Mouse (Mus musculus) megakaryocyte, adult 5-6 weeks (primary cell): ENCODE measurements around the gene Olfr328. TPM values are rescaled to one million over a fixed set of nuclear protein-coding genes. Genes with fewer than 3 reads are reported as not detected.
"Not testable (repeated sequence)": the region's sequence is repeated elsewhere in the genome, so short reads cannot be mapped to it uniquely, and the experiment has no call there.

ENCODE experiments used
- ATAC-seq: 2 replicates; pipeline ENCODE4 v1.8.0; 2016; ENCODE audit warnings: mild to moderate bottlenecking, inconsistent platforms; ENCODE audit not compliant: poor library complexity, severe bottlenecking
- total RNA-seq, 2 experiments: library from RNA; stranded (forward) in 1 of 2; stranded (reverse) in 1 of 2; fragments of 153-499, 151-499 nt in 1 of 2; fragments of 221-1000, 200-1000 nt in 1 of 2; gene quantifications; 2 replicates each; pipeline versions ENCODE4 v1.2.3 to v1.2.4; 2015 to 2017

Olfr328 gene
- not detected in 2 replicates for total RNA-seq (2015)
- 0.07 TPM in 1 of 2 replicates, not detected in the other for total RNA-seq (2017)

DNA sequence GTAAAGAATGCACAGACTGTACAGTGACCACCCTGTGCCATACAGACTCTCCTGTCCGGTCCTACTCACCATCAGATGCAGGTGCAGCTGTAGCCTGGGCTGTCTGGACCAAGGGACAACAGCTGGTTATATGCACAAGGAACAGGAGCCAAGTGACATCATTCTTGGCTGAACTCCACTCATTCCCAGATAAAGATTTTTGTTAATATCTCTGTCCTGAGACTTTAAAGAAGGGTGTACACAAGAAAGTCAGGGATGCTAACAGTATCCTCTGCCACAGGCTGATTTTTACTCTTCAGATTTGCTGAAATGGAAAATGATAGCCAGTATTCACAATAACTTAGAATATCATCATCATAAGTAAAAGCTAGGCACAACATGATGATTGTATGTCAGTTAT lies at the start of gene Olfr328:
Gene Olfr328, minus strand, starts transcription at position 101 of the 400 bp plus-strand sequence.
- no peak for ATAC-seq

DNA sequence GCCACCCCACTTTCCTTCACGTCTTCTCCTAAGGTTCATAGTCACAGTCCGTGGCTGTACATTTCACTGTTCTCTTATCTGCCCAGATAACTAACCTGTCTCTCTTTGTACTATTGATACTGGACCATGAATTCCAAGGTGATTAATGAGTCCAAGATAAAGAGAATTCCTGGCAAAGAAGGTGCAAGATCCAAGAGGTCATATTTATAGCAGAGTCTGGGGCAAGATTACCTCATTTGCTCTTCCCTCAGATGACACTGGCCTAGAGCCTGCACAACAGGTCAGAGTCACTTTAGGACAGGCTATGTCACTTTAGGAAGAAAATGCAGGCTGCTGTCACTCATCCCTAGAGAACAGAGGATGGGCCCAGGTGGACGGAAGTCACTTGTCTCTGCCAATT lies 49.8 kb upstream of the Olfr328 start:
- ATAC-seq: no peak

DNA sequence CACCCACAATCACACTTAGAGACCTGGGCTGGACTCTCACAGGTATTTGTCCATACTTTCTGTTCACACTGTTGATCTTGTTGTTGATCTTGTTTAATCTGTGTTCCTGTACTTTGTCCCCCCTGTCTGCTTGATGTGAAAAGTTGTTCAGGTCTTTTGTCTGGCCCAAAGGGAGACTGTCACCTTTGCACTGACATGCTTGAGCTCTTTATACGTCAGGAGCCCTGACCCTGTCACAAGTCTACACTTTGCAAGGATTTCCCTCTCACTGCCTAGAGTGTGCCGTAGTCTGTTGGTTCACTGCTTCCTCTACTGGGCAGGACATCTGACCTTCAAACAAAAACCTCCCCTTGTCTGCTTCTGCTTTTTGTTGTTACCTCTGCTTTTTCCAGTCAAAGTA lies 49.3 kb upstream of the Olfr328 start:
- ATAC-seq: no peak

DNA sequence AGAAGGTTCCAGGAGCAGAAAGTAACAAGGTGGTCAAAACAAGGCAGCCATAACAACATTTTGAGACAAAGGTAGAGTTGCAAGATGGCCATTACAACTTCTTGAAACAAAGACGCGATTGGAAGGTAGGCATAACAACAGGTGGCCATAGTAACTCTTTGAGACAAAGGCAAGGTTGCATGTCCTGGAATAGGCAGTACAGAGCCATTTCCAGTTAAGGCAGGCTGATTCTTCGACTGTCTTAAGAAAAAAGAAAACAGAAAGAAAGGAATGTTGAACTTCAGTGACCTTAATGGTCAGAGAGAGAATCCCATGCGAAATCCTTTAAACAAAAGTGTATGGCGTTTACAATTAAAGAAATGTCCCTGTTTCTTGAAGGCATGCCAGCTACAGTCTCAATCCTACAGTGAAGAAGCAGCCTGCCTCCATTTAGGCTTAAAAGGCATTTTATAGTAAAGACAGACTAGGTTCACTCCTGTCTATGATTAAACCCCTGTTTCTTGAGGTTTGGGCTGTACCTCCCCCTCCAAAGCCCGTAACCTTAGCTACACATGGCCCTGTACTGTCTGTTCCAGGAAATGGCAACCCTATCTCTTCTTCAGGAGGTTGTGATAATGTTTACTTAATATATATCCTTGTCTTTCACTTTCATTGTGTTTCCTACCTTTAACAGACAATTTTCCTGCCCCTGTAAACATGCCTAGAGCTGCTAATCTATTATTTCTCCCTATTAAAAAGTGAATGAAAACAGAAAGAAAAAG lies 47.5 kb upstream of the Olfr328 start:
- no peak for ATAC-seq

DNA sequence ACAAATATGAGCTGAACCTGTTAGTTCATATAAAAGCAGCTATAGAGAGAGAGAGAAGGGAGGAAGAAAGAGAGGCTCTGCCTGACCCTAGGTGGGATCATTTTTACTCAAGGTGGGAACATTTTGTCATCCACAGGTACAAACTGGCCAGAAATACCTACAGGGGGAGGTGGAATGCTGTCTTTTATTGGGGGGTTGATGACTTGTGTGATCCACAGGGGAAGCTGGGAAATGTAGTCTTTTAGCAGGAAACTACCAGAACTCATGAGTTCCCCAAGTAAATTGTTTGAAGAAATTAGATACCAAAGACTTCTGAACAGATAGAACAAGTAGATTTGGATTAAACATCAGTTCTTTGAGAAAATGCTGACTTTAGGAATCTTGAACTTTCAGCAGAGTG lies 46.6 kb upstream of the Olfr328 start:
- ATAC-seq: no peak

DNA sequence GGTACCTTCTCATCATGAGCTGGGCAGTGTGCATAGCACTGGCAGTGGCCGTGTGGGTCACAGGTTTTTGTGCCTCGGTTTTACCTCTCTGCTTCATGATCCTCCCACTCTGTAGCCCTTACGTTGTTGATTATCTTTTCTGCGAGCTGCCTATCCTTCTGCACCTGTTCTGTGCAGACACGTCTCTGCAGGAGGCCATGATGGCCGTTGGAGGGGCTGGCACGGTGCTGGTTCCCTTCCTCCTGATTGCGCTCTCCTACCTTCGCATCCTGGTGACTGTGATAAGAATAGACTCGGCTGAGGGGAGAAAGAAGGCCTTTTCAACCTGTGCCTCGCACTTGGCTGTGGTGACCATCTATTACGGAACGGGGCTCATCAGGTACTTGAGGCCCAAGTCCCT lies 42.4 kb upstream of the Olfr328 start:
- ATAC-seq: no peak

DNA sequence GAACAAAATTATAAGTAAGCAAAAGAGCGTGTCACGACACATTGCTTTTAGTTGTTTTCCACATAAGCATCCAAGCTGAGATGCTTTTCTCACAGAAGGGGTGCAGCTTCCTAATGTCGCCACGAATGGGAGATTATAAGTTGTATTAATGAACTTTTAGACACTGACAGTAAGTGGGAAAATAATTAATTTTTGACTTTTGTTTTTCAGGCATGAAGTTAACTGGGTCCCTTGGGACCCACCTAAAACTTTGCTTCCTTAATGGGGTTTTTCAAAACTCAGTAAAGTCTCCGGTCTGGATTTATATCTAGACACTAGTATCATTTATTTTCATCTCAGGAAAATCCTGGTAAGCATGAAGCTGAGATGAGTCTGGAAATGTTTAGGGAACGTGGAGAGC lies 39.4 kb upstream of the Olfr328 start, which contains the start of gene Olfr324:
Gene Olfr324, plus strand, starts transcription at position 301 of the 400 bp plus-strand sequence.
- ATAC-seq: no peak

DNA sequence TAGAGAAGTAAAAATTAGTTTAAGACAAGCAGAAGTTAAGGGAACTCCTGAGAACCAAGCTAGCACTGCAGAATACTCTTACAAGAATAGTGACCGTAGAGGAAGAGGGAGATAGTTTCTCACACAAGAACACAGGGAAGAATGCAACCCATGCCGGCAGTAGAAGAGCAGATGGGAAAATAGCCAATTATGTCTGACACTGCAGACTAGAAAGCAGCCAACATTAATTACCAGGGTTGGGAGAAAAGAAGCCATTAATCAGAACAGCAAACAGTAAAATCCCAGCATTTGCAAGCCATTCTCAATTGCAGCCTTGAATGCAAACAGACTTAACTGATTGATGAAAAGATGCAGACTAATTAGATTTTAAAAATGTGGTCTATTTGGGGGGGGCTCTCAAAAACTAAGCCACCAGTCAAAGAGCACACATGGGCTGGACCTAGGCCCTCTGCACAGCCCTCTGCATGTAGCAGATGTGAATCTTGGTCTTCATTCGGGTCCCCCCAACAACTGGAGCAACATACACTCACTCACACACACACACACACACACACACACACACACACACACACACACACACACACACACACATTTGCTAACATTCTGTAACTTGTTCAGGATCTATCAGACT lies 33.3 kb upstream of the Olfr328 start:
- ATAC-seq: no peak

DNA sequence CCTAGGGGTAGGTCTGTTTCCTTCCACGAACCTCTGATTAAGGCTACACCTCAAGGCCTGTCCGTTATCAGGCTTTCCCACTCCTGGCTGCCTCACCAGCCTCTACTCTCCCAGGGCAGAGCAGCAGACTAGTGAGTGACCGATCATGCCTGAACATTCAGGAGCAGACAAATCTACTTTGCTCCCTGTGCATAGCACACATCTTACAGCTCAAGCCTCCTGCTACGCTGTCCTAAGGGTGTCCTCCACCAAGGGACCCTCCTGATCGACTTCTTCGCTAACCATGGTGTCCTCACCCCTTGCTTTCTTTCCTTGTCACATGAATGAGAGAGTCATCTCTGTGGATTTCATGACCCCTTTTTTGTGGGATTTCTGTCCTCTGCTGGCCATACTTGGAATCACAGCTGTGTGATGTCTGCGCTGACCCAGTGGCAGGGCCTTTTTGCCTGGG lies 32.5 kb upstream of the Olfr328 start:
- ATAC-seq: 0 out of 2 replicates have a peak, but pooled peaks have one; percentile 33

DNA sequence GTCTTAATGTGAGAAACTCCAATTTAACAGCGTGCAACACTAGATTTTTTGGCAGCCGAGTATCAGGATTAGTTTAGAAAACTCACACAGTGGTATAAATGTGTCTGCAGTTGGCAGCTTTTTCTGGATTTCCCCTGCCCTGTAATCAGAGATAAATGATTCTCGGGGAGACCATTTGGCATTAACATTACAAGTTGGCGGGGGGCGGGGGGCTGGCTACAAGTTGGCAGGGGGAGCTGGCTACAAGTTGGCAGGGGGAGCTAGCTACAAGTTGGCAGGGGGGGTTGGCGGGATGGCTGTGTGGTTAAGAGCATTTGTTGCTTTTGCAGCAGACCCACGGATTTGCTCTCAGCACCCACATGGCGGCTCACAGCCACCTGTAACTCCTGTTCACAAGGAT lies 23.2 kb upstream of the Olfr328 start:
- ATAC-seq: no peak

DNA sequence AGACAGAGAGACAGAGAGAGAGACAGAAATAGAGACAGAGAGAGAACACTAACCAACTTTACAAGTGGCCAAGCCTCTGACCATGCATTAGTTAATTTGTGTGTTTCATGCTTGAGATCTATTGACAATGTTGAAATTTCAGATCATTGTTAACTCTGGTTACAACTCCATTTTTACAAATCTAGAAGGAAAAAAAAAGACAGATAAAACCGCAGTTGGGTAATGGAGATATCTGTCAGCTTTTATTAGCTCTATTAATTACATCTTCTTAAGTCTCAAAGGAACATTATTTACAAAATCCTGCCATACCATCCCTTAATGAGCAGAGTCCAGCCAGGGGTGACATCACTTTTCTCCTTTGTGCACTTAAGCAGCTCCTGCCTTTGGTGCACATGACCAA lies 22.0 kb upstream of the Olfr328 start, which contains the start of gene Olfr325:
Gene Olfr325, plus strand, starts transcription at position 301 of the 400 bp plus-strand sequence.
- ATAC-seq: no peak

DNA sequence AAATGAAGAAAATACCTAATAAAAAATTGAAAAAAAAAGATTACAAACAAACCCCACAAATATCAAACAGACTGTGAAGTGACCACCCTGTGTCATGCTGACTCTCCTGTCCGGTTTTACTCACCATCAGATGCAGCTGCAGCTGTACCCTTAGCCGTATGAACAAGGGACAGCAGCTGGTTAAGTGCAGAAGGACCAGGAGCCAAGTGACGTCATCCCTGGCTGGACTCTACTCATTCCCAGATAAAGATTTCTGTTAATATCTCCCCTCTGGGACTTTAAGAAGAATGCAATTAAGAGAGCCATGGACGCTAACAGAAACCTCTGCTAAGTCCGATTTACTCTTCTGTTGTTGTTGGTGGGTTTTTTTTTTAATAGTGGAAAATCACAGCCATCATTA lies 15.0 kb upstream of the Olfr328 start, which contains the start of gene Olfr224:
Gene Olfr224, minus strand, starts transcription at position 149 of the 400 bp plus-strand sequence.
- no peak for ATAC-seq

DNA sequence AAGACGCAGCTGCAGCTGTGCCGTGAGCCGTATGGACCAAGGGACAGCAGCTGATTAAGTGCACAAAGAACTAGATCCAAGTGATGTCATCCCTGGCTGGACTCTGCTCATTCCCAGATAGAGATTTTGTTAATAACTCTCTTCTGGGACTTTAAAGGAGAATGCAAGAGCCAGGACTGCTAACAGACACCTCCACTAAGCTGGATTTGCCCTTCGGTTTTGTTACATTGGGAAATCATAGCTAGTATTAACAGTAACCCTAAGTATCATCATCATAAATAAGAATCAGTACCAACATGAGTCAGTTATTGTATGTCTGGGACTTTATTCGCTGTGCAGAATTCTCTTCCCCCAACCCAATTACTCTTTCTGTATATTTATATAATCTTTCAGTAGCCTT lies 9.1 kb downstream of the Olfr328 start, which contains the start of gene Olfr329-ps:
Gene Olfr329-ps, minus strand, starts transcription at position 101 of the 400 bp plus-strand sequence.
- ATAC-seq: no peak

DNA sequence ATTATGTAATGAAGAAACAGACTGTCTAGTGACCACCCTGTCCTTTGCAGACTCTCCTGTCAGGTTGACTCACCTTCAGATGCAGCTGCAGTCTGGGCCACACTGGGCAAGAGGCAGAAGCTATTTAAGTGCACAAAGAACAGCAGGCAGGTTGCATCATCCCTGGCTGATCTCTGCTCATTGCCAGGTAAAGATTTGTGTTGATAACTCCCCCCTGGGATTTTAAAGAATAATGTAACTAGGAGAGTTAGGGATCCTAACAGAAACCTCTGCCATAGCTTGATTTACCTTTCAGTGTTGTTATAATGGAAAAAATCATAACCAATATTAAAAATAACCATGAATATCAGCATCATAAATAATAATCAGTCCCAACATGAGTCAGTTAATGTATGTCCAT lies 20.7 kb downstream of the Olfr328 start, which contains the start of gene Olfr330:
Gene Olfr330, minus strand, starts transcription at position 101 of the 400 bp plus-strand sequence.
- ATAC-seq: not testable (repeated sequence)

DNA sequence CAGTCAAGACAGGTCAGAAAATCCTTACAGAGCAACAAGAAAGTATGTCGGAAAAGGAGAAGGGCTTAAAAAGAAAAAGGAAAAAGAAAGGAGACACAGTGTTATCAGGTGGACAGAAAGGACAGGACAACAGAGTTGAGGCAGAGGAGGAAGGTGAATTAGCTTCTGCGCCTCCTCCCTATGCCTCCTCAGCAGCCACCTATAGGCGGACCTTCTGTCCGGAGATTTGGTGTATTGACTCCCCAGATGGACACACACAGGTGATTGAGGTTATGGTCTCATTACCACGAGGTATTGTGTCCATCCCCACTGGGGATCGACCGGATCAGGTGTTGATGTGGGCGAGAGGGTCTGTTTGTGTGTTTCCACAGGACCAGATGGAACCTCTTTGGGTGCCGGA lies 35.7 kb downstream of the Olfr328 start:
- ATAC-seq: not testable (repeated sequence)

DNA sequence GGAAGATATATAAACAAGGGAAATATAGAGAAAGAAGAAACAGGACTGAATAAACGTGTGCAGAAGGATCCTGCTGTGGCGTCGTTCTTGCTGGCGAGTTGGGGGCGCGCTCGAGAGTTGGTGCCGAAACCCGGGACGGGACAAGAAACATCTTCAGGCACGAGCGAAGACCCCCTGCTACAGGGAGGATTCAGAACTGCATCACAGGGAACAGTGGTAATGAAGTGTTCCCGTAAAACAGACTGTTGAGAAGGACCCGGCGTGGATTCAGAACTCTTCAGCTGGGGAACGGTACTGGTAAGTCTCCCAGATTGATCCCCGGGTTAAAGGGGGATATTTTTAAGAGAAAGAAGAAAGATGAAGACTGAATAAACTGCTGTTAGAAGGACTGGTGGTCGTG lies 36.5 kb downstream of the Olfr328 start:
- not testable (repeated sequence) for ATAC-seq

DNA sequence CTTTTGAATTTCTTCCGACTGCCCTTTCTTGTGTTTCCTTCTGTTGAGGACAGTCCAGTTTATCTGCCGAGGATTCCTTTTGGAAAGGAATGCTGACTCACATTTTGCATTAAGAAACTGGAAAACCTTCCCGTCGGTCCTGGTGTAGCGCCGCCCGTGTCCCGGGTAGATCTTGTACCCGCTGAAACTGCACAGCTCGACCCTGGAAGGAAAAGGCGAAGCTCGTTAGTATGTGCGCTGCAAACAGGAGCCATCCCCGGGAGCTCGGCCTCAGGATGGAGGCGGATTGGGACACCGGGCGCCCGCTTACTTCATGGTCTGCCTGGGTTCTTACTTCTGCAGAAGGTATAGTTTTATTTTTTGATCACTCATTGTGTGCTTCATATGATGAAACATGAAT lies 46.4 kb downstream of the Olfr328 start:
- peak; percentile 45; the same call in 1 of the 2 replicates for ATAC-seq

DNA sequence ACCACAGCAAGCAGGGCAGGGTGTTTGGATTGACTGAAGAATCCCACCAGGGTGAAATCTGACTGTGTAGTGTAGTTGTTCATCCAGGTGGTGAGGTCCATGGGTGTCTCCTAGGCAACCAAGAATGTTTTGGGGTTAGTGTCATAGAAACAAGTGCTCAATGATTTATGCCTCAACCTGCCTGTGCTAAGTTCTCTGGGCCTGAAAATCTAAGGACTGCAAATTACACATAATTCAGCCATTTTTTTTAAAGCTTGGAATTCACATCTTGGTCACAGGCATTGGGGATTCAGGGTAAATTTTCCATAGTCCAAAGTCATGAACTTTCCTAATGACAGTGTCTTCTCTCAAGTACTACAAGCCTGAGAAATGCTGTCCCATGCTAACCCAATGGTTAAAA lies 53.0 kb downstream of the Olfr328 start, which contains the start of gene Olfr331:
Gene Olfr331, minus strand, starts transcription at position 101 of the 400 bp plus-strand sequence.
- not testable (repeated sequence) for ATAC-seq
